Mouse (Mus musculus) ovary, postnatal 14 days (tissue): ENCODE measurements around the gene Sgta.
"Not testable (repeated sequence)": the region's sequence is repeated elsewhere in the genome, so short reads cannot be mapped to it uniquely, and the experiment has no call there.

Experiments used
- DNase-seq: peaks from one replicate; pipeline ENCODE4 v3.0.0; 2022; ENCODE audit warnings: low spot score

The Sgta gene

GRCm38 (mm10) chr10:81059603-81060543 is at the start of gene Sgta:
Gene Sgta (minus strand): TSS chr10:81060181.
- peak; percentile 99 for DNase-seq

GRCm38 (mm10) chr10:81106113-81106721 is 46.2 kb upstream of the Sgta start:
- peak; percentile 83 for DNase-seq

GRCm38 (mm10) chr10:81105565-81106112 is 45.7 kb upstream of the Sgta start, which contains the start of gene Map2k2:
Gene Map2k2 (plus strand): TSS chr10:81105915.
- DNase-seq = peak; percentile 97

- DNase-seq = no peak
Observed at GRCm38 (mm10) chr10:81094931-81095678, 35.1 kb upstream of the Sgta start.

GRCm38 (mm10) chr10:81092465-81093250 is 32.7 kb upstream of the Sgta start:
- DNase-seq = no peak

- DNase-seq = no peak
Observed at GRCm38 (mm10) chr10:81090621-81091020, 30.6 kb upstream of the Sgta start.

- DNase-seq = no peak
Observed at GRCm38 (mm10) chr10:81089216-81089615, 29.2 kb upstream of the Sgta start.

- no peak for DNase-seq
Observed at GRCm38 (mm10) chr10:81087021-81087420, 27.0 kb upstream of the Sgta start.

GRCm38 (mm10) chr10:81082168-81082960 is 22.4 kb upstream of the Sgta start:
- peak; percentile 71 for DNase-seq

GRCm38 (mm10) chr10:81080008-81080655 is 20.2 kb upstream of the Sgta start:
- no peak for DNase-seq

- no peak for DNase-seq
Observed at GRCm38 (mm10) chr10:81077916-81078315, 17.9 kb upstream of the Sgta start.

GRCm38 (mm10) chr10:81076356-81076755 is 16.4 kb upstream of the Sgta start:
- no peak for DNase-seq

GRCm38 (mm10) chr10:81075734-81076133 is 15.8 kb upstream of the Sgta start:
- DNase-seq = no peak

GRCm38 (mm10) chr10:81073464-81073863 is 13.5 kb upstream of the Sgta start:
- no peak for DNase-seq

GRCm38 (mm10) chr10:81072290-81072689 is 12.3 kb upstream of the Sgta start:
- DNase-seq = no peak

GRCm38 (mm10) chr10:81069836-81070235 is 9.9 kb upstream of the Sgta start, which contains the start of gene Thop1:
Gene Thop1 (plus strand): TSS chr10:81070035.
- DNase-seq = peak; percentile 86

GRCm38 (mm10) chr10:81068706-81069105 is 8.7 kb upstream of the Sgta start:
- DNase-seq = no peak

- not testable (repeated sequence) for DNase-seq
Observed at GRCm38 (mm10) chr10:81064519-81064918, 4.5 kb upstream of the Sgta start.

- no peak for DNase-seq
Observed at GRCm38 (mm10) chr10:81062710-81063109, 2.7 kb upstream of the Sgta start.

GRCm38 (mm10) chr10:81058896-81059295 is 1.1 kb downstream of the Sgta start:
- DNase-seq = no peak
